Mouse (Mus musculus): ENCODE results near the gene Slc26a6. TPM values are rescaled to one million over a fixed set of nuclear protein-coding genes. Genes with fewer than 3 reads are reported as not detected.

Slc26a6 gene
- polyA plus RNA-seq, 1 experiment from 2014 or later, result 6.3 TPM

- H3K4me3 ChIP-seq (replicated peaks), result no peak overlapping the region
- peaks cover 6% of the 10 kb centered on the region for H3K36me3 ChIP-seq (replicated peaks)
- H3K9me3 ChIP-seq (replicated peaks), result no peaks in the 10 kb centered on the region
- H3K4me1 ChIP-seq (replicated peaks), result no peaks in the 10 kb centered on the region
- no peak for ATAC-seq (ENCODE audit: insufficient read depth)
- H3K27me3 ChIP-seq, result peaks cover 47% of the 10 kb centered on the region
- no peak overlapping the region for H3K9ac ChIP-seq
- no peak overlapping the region for H3K27ac ChIP-seq (replicated peaks)
- 48% methylated on average over 5 of the region's 5 CpGs for WGBS (ENCODE audit: insufficient replicate concordance)
- H3K4me2 ChIP-seq, result no peak overlapping the region
Observed at GRCm38 (mm10) chr9:108820077-108820476, 33.0 kb upstream of the Slc26a6 start.

GRCm38 (mm10) chr9:108824144-108824685, 28.9 kb upstream of the Slc26a6 start:
- no peaks in the 10 kb centered on the region for H3K36me3 ChIP-seq (replicated peaks)
- no peak overlapping the region for H3K27ac ChIP-seq (replicated peaks)
- 4% methylated on average over 25 of the region's 25 CpGs for WGBS (ENCODE audit: insufficient replicate concordance)
- H3K9me3 ChIP-seq (replicated peaks), result no peaks in the 10 kb centered on the region
- no peak overlapping the region for H3K4me2 ChIP-seq
- ATAC-seq (ENCODE audit: insufficient read depth), result no peak
- H3K9ac ChIP-seq, result no peak overlapping the region
- H3K4me3 ChIP-seq (replicated peaks), result no peak overlapping the region
- peaks cover 24% of the 10 kb centered on the region for H3K4me1 ChIP-seq (replicated peaks)
- peaks cover 89% of the 10 kb centered on the region for H3K27me3 ChIP-seq

- Histone ChIP-seq H3K36me3 (replicated peaks) (no peaks in the 10 kb centered on the region), H3K4me3 (replicated peaks) (no peak overlapping the region), H3K9ac (no peak overlapping the region), H3K27ac (replicated peaks) (no peak overlapping the region), H3K9me3 (replicated peaks) (no peaks in the 10 kb centered on the region), H3K4me2 (no peak overlapping the region), H3K27me3 (peaks cover 95% of the 10 kb centered on the region), H3K4me1 (replicated peaks) (peaks cover 24% of the 10 kb centered on the region)
- ATAC-seq (ENCODE audit: insufficient read depth), result no peak
- WGBS (ENCODE audit: insufficient replicate concordance), result 4% methylated on average over 31 of the region's 31 CpGs
Observed at GRCm38 (mm10) chr9:108824755-108825413, 28.2 kb upstream of the Slc26a6 start.

- Histone ChIP-seq H3K4me1 (replicated peaks) (peaks cover 24% of the 10 kb centered on the region), H3K9me3 (replicated peaks) (no peaks in the 10 kb centered on the region), H3K9ac (no peak within 1 kb of the TSS), H3K27ac (replicated peaks) (no peak within 1 kb of the TSS), H3K4me2 (peak within 1 kb of the TSS; percentile 72), H3K4me3 (replicated peaks) (peak within 1 kb of the TSS; percentile 47), H3K27me3 (peaks cover 97% of the 10 kb centered on the region), H3K36me3 (replicated peaks) (no peaks in the 10 kb centered on the region)
- no peak for ATAC-seq (ENCODE audit: insufficient read depth)
- 3% methylated on average over 67 of the region's 70 CpGs for WGBS (ENCODE audit: insufficient replicate concordance)
Observed at GRCm38 (mm10) chr9:108825820-108826699, 27.0 kb upstream of the Slc26a6 start, which contains the start of gene Celsr3. Gene Celsr3, plus strand, starts transcription at chr9:108826320.

- Histone ChIP-seq H3K4me1 (replicated peaks) (peaks cover 30% of the 10 kb centered on the region), H3K4me3 (replicated peaks) (peak overlapping the region; percentile 47), H3K36me3 (replicated peaks) (no peaks in the 10 kb centered on the region), H3K27me3 (peaks cover 98% of the 10 kb centered on the region), H3K4me2 (peak overlapping the region; percentile 72), H3K27ac (replicated peaks) (no peak overlapping the region), H3K9me3 (replicated peaks) (no peaks in the 10 kb centered on the region), H3K9ac (no peak overlapping the region)
- 3% methylated on average over 39 of the region's 39 CpGs for WGBS (ENCODE audit: insufficient replicate concordance)
- peak; percentile 43 for ATAC-seq (ENCODE audit: insufficient read depth)
Observed at GRCm38 (mm10) chr9:108826700-108827340, 26.3 kb upstream of the Slc26a6 start.

GRCm38 (mm10) chr9:108827454-108827853, 25.6 kb upstream of the Slc26a6 start:
- Histone ChIP-seq H3K9me3 (replicated peaks) (no peaks in the 10 kb centered on the region), H3K27me3 (peaks cover 100% of the 10 kb centered on the region), H3K4me2 (peak overlapping the region; percentile 72), H3K9ac (no peak overlapping the region), H3K36me3 (replicated peaks) (no peaks in the 10 kb centered on the region), H3K27ac (replicated peaks) (no peak overlapping the region), H3K4me3 (replicated peaks) (peak overlapping the region; percentile 47), H3K4me1 (replicated peaks) (peaks cover 36% of the 10 kb centered on the region)
- 5% methylated on average over 34 of the region's 34 CpGs for WGBS (ENCODE audit: insufficient replicate concordance)
- ATAC-seq (ENCODE audit: insufficient read depth), result no peak

GRCm38 (mm10) chr9:108827906-108828305, 25.2 kb upstream of the Slc26a6 start:
- H3K36me3 ChIP-seq (replicated peaks), result no peaks in the 10 kb centered on the region
- peaks cover 100% of the 10 kb centered on the region for H3K27me3 ChIP-seq
- ATAC-seq (ENCODE audit: insufficient read depth), result no peak
- H3K4me2 ChIP-seq, result peak overlapping the region; percentile 72; the same call in 1 of the 2 replicates
- WGBS (ENCODE audit: insufficient replicate concordance), result 50% methylated on average over 18 of the region's 18 CpGs
- no peak overlapping the region for H3K4me3 ChIP-seq (replicated peaks)
- no peak overlapping the region for H3K27ac ChIP-seq (replicated peaks)
- no peak overlapping the region for H3K9ac ChIP-seq
- H3K4me1 ChIP-seq (replicated peaks), result peaks cover 41% of the 10 kb centered on the region
- H3K9me3 ChIP-seq (replicated peaks), result no peaks in the 10 kb centered on the region

GRCm38 (mm10) chr9:108831637-108832036, 21.4 kb upstream of the Slc26a6 start:
- H3K9ac ChIP-seq, result no peak overlapping the region
- peak overlapping the region; percentile 53 for H3K4me3 ChIP-seq (replicated peaks)
- no peak overlapping the region for H3K27ac ChIP-seq (replicated peaks)
- no peaks in the 10 kb centered on the region for H3K9me3 ChIP-seq (replicated peaks)
- H3K27me3 ChIP-seq, result peaks cover 88% of the 10 kb centered on the region
- peaks cover 30% of the 10 kb centered on the region for H3K4me1 ChIP-seq (replicated peaks)
- ATAC-seq (ENCODE audit: insufficient read depth), result no peak
- WGBS (ENCODE audit: insufficient replicate concordance), result 3% methylated on average over 23 of the region's 23 CpGs
- no peaks in the 10 kb centered on the region for H3K36me3 ChIP-seq (replicated peaks)
- peak overlapping the region; percentile 79 for H3K4me2 ChIP-seq

GRCm38 (mm10) chr9:108832390-108833108, 20.5 kb upstream of the Slc26a6 start:
- Histone ChIP-seq H3K4me1 (replicated peaks) (peaks cover 21% of the 10 kb centered on the region), H3K9ac (no peak overlapping the region), H3K4me2 (peak overlapping the region; percentile 79), H3K36me3 (replicated peaks) (no peaks in the 10 kb centered on the region), H3K9me3 (replicated peaks) (no peaks in the 10 kb centered on the region), H3K27ac (replicated peaks) (no peak overlapping the region), H3K27me3 (peaks cover 79% of the 10 kb centered on the region), H3K4me3 (replicated peaks) (peak overlapping the region; percentile 53)
- peak; percentile 87 for ATAC-seq (ENCODE audit: insufficient read depth)
- WGBS (ENCODE audit: insufficient replicate concordance), result 4% methylated on average over 46 of the region's 46 CpGs

GRCm38 (mm10) chr9:108842989-108843388, 10.1 kb upstream of the Slc26a6 start:
- WGBS (ENCODE audit: insufficient replicate concordance), result 9% methylated on average over 14 of the region's 14 CpGs
- Histone ChIP-seq H3K4me3 (replicated peaks) (no peak overlapping the region), H3K27me3 (peaks cover 38% of the 10 kb centered on the region), H3K4me1 (replicated peaks) (0 out of 2 replicates have a peak, but pooled peaks cover 7% of the 10 kb centered on the region), H3K9ac (no peak overlapping the region), H3K36me3 (replicated peaks) (no peaks in the 10 kb centered on the region), H3K4me2 (peak overlapping the region; percentile 27; the same call in 1 of the 2 replicates), H3K9me3 (replicated peaks) (no peaks in the 10 kb centered on the region), H3K27ac (replicated peaks) (no peak overlapping the region)
- no peak for ATAC-seq (ENCODE audit: insufficient read depth)

Data from liver, embryonic 15.5 days (tissue).